Mouse (Mus musculus) small intestine, adult 2 months (tissue): ENCODE results near the gene Rps11. TPM values are rescaled to one million over a fixed set of nuclear protein-coding genes. Genes with fewer than 3 reads are reported as not detected.

Source experiments
- H3K27ac ChIP-seq: fragments of 200-500 bp; 2 replicates; pipeline ENCODE4 v1.5.1; 2012; ENCODE audit warnings: low read depth, low read length, control low read depth, inconsistent platforms; ENCODE audit not compliant: insufficient read depth
- H3K27me3 ChIP-seq: fragments of 200-500 bp; 2 replicates; pipeline ENCODE4 v1.6.1; 2012; ENCODE audit warnings: mild to moderate bottlenecking, moderate library complexity, low read length, inconsistent platforms; ENCODE audit not compliant: control insufficient read depth, insufficient read depth
- H3K36me3 ChIP-seq: fragments of 200-500 bp; 2 replicates; pipeline ENCODE4 v1.6.1; 2012; ENCODE audit warnings: mild to moderate bottlenecking, low read length, control low read depth, inconsistent platforms; ENCODE audit not compliant: control insufficient read depth, insufficient read depth
- H3K4me1 ChIP-seq: fragments of 200-500 bp; 2 replicates; pipeline ENCODE4 v1.6.1; 2012; ENCODE audit warnings: low read length, inconsistent platforms, mixed read lengths; ENCODE audit not compliant: control insufficient read depth, insufficient read depth, insufficient read length
- H3K4me3 ChIP-seq: fragments of 200-500 bp; 2 replicates; pipeline ENCODE4 v1.5.1; 2012; ENCODE audit warnings: low read depth, mild to moderate bottlenecking, control low read depth, inconsistent platforms, low read length, moderate library complexity
- CTCF ChIP-seq: fragments of 200-500 bp; IDR thresholded peaks from 2 replicates; pipeline ENCODE4 v1.5.1; 2012; ENCODE audit warnings: low read depth, mild to moderate bottlenecking, control low read depth, inconsistent platforms, low read length, moderate library complexity, mixed read lengths; ENCODE audit not compliant: insufficient replicate concordance, insufficient read length; ENCODE audit errors: extremely low read depth
- POLR2A ChIP-seq: fragments of 200-500 bp; IDR thresholded peaks from 2 replicates; pipeline ENCODE4 v1.6.1; 2012; ENCODE audit warnings: low read depth, mild to moderate bottlenecking, control low read depth, inconsistent platforms, low read length, moderate library complexity
- WGBS: fragments of 180-500 bp; shearing (Covaris S2); methylation state at CpG from one replicate; pipeline ENCODE4 v1.1.7; 2018; 5-methylcytosine and 5-hydroxymethylcytosine counted together
- polyA plus RNA-seq: library from polyadenylated mRNA; depleted of rRNA; stranded (reverse); fragments of >200 nt; gene quantifications from 2 replicates; pipeline ENCODE4 v1.2.3, GENCODE M21; 2012

Rps11 gene
- polyA plus RNA-seq, 1 experiment: 207 TPM

- H3K27ac ChIP-seq: no peak overlapping the region
- H3K36me3 ChIP-seq: peaks cover 31% of the 10 kb centered on the region
- H3K27me3 ChIP-seq: no peaks in the 10 kb centered on the region
- H3K4me1 ChIP-seq: 0 out of 2 replicates have a peak, but pooled peaks cover 4% of the 10 kb centered on the region
- TF ChIP-seq CTCF (no peak), POLR2A (no peak)
- WGBS: 69% methylated on average over 8 of the region's 8 CpGs
- no peak overlapping the region for H3K4me3 ChIP-seq
Measured at GRCm38 (mm10) chr7:45139904-45140723, 15.9 kb upstream of the Rps11 start.

- no peak for TF ChIP-seq CTCF
- TF ChIP-seq POLR2A: no peak
- Histone ChIP-seq H3K27me3 (no peaks in the 10 kb centered on the region), H3K4me3 (no peak overlapping the region), H3K4me1 (0 out of 2 replicates have a peak, but pooled peaks cover 4% of the 10 kb centered on the region), H3K36me3 (peaks cover 16% of the 10 kb centered on the region), H3K27ac (no peak overlapping the region)
- 93% methylated on average over 1 of the region's 1 CpGs for WGBS
Measured at GRCm38 (mm10) chr7:45138403-45138802, 14.2 kb upstream of the Rps11 start.

GRCm38 (mm10) chr7:45137171-45138006 lies 13.2 kb upstream of the Rps11 start:
- H3K4me1 ChIP-seq: 0 out of 2 replicates have a peak, but pooled peaks cover 4% of the 10 kb centered on the region
- H3K4me3 ChIP-seq: no peak overlapping the region
- no peak overlapping the region for H3K27ac ChIP-seq
- TF ChIP-seq CTCF (no peak), POLR2A (no peak)
- WGBS: 51% methylated on average over 12 of the region's 12 CpGs
- 0 out of 2 replicates have a peak, but pooled peaks cover 8% of the 10 kb centered on the region for H3K36me3 ChIP-seq
- no peaks in the 10 kb centered on the region for H3K27me3 ChIP-seq

GRCm38 (mm10) chr7:45135993-45136567 lies 11.8 kb upstream of the Rps11 start, which contains the start of the genes Gm45713 and Flt3l:
Gm45713 (minus strand) TSS chr7:45136231.
Flt3l (minus strand) TSS chr7:45136432.
- Histone ChIP-seq H3K36me3 (no peaks in the 10 kb centered on the region), H3K27me3 (no peaks in the 10 kb centered on the region), H3K4me1 (0 out of 2 replicates have a peak, but pooled peaks cover 4% of the 10 kb centered on the region), H3K4me3 (peak within 1 kb of the TSS; percentile 81), H3K27ac (peak within 1 kb of the TSS; percentile 70)
- WGBS: 2% methylated on average over 29 of the region's 29 CpGs
- peak; percentile 95 for TF ChIP-seq CTCF
- TF ChIP-seq POLR2A: peak; percentile 40; the same call in 1 of the 2 replicates

- TF ChIP-seq CTCF (no peak), POLR2A (no peak)
- no peaks in the 10 kb centered on the region for H3K36me3 ChIP-seq
- no peaks in the 10 kb centered on the region for H3K27me3 ChIP-seq
- H3K4me1 ChIP-seq: 0 out of 2 replicates have a peak, but pooled peaks cover 4% of the 10 kb centered on the region
- WGBS: 81% methylated on average over 3 of the region's 3 CpGs
- peak overlapping the region; percentile 81 for H3K4me3 ChIP-seq
- peak overlapping the region; percentile 17; the same call in 1 of the 2 replicates for H3K27ac ChIP-seq
Measured at GRCm38 (mm10) chr7:45135370-45135769, 11.1 kb upstream of the Rps11 start.

- WGBS: 29% methylated on average over 12 of the region's 12 CpGs
- Histone ChIP-seq H3K4me1 (0 out of 2 replicates have a peak, but pooled peaks cover 4% of the 10 kb centered on the region), H3K4me3 (peak overlapping the region; percentile 12), H3K36me3 (no peaks in the 10 kb centered on the region), H3K27ac (no peak overlapping the region), H3K27me3 (no peaks in the 10 kb centered on the region)
- no peak for TF ChIP-seq CTCF
- 0 out of 2 replicates have a peak, but pooled peaks have one; percentile 34 for TF ChIP-seq POLR2A
Measured at GRCm38 (mm10) chr7:45134544-45135026, 10.3 kb upstream of the Rps11 start.
